Mouse (Mus musculus): Measurements from ENCODE around the gene Wwox. TPM values are rescaled to one million over a fixed set of nuclear protein-coding genes. Genes with fewer than 3 reads are reported as not detected.
A peak's percentile ranks its signal among the peaks of the same experiment; 100 is the strongest.

The Wwox gene
- polyA plus RNA-seq, 1 experiment from 2014 or later: 16.0 TPM

DNA sequence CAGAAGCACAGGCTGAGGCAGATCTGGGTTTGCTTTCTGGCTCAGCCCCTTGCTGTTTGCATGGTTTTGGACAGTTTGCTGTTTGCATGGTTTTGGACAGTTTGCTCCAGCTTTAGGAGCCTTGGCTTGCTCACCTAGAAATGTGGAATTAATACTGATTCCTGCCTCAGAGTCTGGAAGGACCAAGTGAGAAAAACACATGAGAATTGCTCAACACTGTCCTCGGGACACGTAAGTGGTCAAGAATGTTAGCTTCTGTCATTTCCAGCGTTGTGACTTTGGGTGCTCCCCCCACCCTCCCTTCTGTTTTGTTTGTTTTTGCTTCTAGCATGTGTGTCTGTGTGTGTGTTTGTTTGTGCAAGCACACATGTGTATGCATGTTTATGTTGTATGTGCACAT, 172.6 kb downstream of the Wwox start:
- 72% methylated on average over 3 of the region's 3 CpGs for WGBS
- no peak for ATAC-seq (replicated peaks; ENCODE audit: low FRiP score)
- peaks cover 23% of the 10 kb centered on the region for H3K4me1 ChIP-seq
- no peak overlapping the region for H3K4me2 ChIP-seq
- no peaks in the 10 kb centered on the region for H3K9me3 ChIP-seq (replicated peaks)
- H3K9ac ChIP-seq: no peak overlapping the region
- no peaks in the 10 kb centered on the region for H3K36me3 ChIP-seq
- no peak overlapping the region for H3K4me3 ChIP-seq (replicated peaks)
- H3K27me3 ChIP-seq: no peaks in the 10 kb centered on the region
- H3K27ac ChIP-seq: 0 out of 2 replicates have a peak overlapping the region, but pooled peaks have one; percentile 10

DNA sequence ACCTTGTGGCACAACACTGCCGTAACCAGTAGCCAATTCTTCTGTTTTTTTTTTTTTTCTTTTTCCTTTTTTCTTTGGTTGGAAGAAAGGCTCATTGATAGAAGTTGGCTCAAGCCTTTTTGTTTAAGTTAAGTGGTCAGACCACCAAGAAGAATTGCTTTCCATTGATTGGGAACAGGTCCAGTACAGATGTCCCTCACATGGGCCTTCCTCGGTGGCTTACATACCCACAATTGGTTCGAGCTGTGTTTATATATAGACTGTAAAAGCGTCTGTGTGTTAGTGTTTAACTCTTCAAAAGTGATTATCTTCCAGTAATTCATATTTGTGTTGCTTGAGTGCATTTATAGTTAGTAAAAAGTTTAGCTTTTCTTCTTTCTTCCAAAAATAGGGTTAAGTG, 176.0 kb downstream of the Wwox start:
- WGBS: 81% methylated on average over 4 of the region's 4 CpGs
- H3K27me3 ChIP-seq: no peaks in the 10 kb centered on the region
- no peak overlapping the region for H3K27ac ChIP-seq
- no peaks in the 10 kb centered on the region for H3K36me3 ChIP-seq
- H3K9ac ChIP-seq: no peak overlapping the region
- no peak overlapping the region for H3K4me3 ChIP-seq (replicated peaks)
- H3K9me3 ChIP-seq (replicated peaks): no peaks in the 10 kb centered on the region
- H3K4me2 ChIP-seq: no peak overlapping the region
- no peak for ATAC-seq (replicated peaks; ENCODE audit: low FRiP score)
- peaks cover 34% of the 10 kb centered on the region for H3K4me1 ChIP-seq

DNA sequence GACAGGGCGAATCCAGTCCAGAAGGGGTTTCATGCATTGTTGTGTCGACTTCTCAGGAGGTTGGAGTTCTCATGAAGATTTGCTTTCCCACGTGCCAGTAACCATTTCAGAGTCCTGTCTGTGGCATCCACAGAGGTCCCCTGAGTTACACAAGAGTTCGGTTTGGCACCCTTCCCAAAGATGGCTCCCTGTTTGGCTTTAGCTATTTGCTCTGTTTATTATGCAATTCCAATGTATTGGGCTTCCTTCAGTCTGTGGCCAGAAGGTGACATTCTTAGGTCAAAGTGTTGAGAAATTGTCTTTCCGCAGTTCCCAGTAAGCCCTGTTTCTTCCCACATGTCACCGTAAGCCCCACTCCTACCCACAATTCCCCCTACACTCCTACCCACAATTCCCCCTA, 176.5 kb downstream of the Wwox start:
- no peak overlapping the region for H3K27ac ChIP-seq
- H3K4me1 ChIP-seq: peaks cover 31% of the 10 kb centered on the region
- 88% methylated on average over 6 of the region's 6 CpGs for WGBS
- no peaks in the 10 kb centered on the region for H3K9me3 ChIP-seq (replicated peaks)
- H3K27me3 ChIP-seq: no peaks in the 10 kb centered on the region
- H3K36me3 ChIP-seq: no peaks in the 10 kb centered on the region
- no peak overlapping the region for H3K4me3 ChIP-seq (replicated peaks)
- H3K4me2 ChIP-seq: no peak overlapping the region
- ATAC-seq (replicated peaks; ENCODE audit: low FRiP score): no peak
- H3K9ac ChIP-seq: no peak overlapping the region

DNA sequence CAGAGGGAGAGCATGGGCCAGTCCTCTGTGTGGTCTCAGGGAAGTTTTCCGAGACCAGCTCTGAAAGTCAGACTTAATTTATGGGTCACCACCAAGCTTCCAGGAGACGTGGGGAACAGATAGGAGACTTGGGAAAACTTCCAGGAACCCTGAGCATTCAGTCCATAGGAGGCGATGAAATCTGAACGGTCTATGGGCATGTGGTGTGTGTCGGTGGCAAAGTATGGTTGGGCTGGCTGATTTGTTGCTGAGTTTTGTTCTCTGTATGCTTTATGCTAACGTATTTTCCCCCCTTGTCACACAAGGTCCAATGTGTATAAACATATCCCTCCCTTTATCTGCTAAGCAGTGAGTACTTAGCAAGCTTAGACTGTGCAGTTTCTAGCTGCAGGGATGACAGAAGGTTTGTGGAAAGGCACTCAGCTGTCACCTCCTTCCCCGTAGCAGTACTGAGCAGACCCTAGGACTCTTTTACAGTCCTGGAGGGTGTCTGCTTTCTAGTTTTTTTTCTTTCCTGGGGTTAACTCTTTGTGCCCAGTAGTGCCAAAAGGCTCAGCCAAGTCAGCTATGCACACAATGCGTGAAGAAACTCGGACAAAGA, 179.6 kb downstream of the Wwox start:
- H3K4me2 ChIP-seq: no peak overlapping the region

GRCm38 (mm10) chr8:114625402-114625801, 185.9 kb downstream of the Wwox start:
- no peak overlapping the region for H3K4me2 ChIP-seq
- H3K9me3 ChIP-seq (replicated peaks): no peaks in the 10 kb centered on the region
- no peak overlapping the region for H3K9ac ChIP-seq
- WGBS: 91% methylated on average over 6 of the region's 6 CpGs
- H3K27ac ChIP-seq: no peak overlapping the region
- H3K36me3 ChIP-seq: no peaks in the 10 kb centered on the region
- no peaks in the 10 kb centered on the region for H3K27me3 ChIP-seq
- no peak overlapping the region for H3K4me3 ChIP-seq (replicated peaks)
- H3K4me1 ChIP-seq: 0 out of 2 replicates have a peak, but pooled peaks cover 4% of the 10 kb centered on the region
- no peak for ATAC-seq (replicated peaks; ENCODE audit: low FRiP score)

More for the DNA sequence above, 179.6 kb downstream of the Wwox start:
- Histone ChIP-seq H3K4me3 (replicated peaks) (no peak overlapping the region), H3K36me3 (no peaks in the 10 kb centered on the region), H3K9me3 (replicated peaks) (no peaks in the 10 kb centered on the region), H3K27me3 (no peaks in the 10 kb centered on the region), H3K4me1 (peaks cover 15% of the 10 kb centered on the region), H3K27ac (peak overlapping the region; percentile 15; the same call in 1 of the 2 replicates), H3K9ac (no peak overlapping the region)
- 0 out of 2 replicates have a peak, but pooled peaks have one; percentile 33 for ATAC-seq (replicated peaks; ENCODE audit: low FRiP score)
- 24% methylated on average over 9 of the region's 9 CpGs for WGBS

DNA sequence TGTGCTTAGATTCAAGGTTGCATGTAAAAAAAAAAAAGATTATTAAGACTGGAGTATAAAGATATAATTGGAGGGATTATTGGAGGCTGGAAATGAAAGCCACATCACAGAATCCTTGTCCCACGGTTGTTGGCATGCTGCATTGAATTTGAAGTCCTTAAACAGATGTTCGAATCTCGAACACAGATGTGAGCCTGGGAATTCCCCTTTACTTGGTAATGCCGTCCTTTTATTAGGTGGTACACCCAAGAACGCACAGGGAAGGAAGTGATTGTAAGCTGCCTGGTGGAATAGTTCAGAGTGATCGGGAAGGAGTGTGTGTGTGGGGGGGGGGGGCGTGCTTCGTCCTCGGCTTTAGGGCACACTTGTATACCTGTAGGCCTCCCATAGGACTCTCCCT, 187.4 kb downstream of the Wwox start:
- Histone ChIP-seq H3K4me2 (no peak overlapping the region), H3K4me1 (0 out of 2 replicates have a peak, but pooled peaks cover 4% of the 10 kb centered on the region), H3K9me3 (replicated peaks) (no peaks in the 10 kb centered on the region), H3K27me3 (no peaks in the 10 kb centered on the region), H3K4me3 (replicated peaks) (no peak overlapping the region), H3K36me3 (no peaks in the 10 kb centered on the region), H3K27ac (no peak overlapping the region), H3K9ac (no peak overlapping the region)
- WGBS: 81% methylated on average over 9 of the region's 9 CpGs
- ATAC-seq (replicated peaks; ENCODE audit: low FRiP score): no peak

GRCm38 (mm10) chr8:114629719-114630118, 190.3 kb downstream of the Wwox start:
- Histone ChIP-seq H3K9ac (no peak overlapping the region), H3K4me2 (no peak overlapping the region), H3K4me1 (0 out of 2 replicates have a peak, but pooled peaks cover 4% of the 10 kb centered on the region), H3K9me3 (replicated peaks) (no peaks in the 10 kb centered on the region), H3K4me3 (replicated peaks) (no peak overlapping the region), H3K36me3 (no peaks in the 10 kb centered on the region), H3K27ac (no peak overlapping the region), H3K27me3 (no peaks in the 10 kb centered on the region)
- no peak for ATAC-seq (replicated peaks; ENCODE audit: low FRiP score)
- 50% methylated on average over 7 of the region's 7 CpGs for WGBS

GRCm38 (mm10) chr8:114631087-114631486, 191.6 kb downstream of the Wwox start:
- Histone ChIP-seq H3K4me3 (replicated peaks) (no peak overlapping the region), H3K9me3 (replicated peaks) (no peaks in the 10 kb centered on the region), H3K27ac (no peak overlapping the region), H3K36me3 (no peaks in the 10 kb centered on the region), H3K4me1 (0 out of 2 replicates have a peak, but pooled peaks cover 4% of the 10 kb centered on the region), H3K27me3 (no peaks in the 10 kb centered on the region), H3K4me2 (no peak overlapping the region), H3K9ac (no peak overlapping the region)
- ATAC-seq (replicated peaks; ENCODE audit: low FRiP score): no peak
- 34% methylated on average over 6 of the region's 6 CpGs for WGBS

DNA sequence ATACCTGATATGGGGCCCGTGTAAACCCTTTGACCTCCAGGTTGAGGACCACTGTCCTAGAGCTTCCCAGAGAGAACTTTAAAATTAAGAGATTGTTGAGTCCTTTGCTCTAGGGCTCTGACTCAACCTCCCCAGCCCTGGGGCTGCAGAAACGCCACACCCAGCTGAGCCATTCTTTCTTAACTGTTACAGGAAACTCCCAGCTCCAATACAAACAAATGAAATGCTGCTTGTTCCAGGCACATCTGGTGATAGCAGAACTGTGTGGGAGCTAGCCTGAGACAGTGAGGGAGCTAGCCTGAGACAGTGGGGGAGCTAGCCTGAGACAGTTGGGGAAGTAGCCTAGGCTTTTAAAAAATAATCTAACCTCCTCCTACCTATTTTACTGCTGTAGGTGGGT, 194.7 kb downstream of the Wwox start:
- no peak overlapping the region for H3K27ac ChIP-seq
- no peaks in the 10 kb centered on the region for H3K27me3 ChIP-seq
- 0 out of 2 replicates have a peak, but pooled peaks cover 4% of the 10 kb centered on the region for H3K4me1 ChIP-seq
- H3K4me3 ChIP-seq (replicated peaks): no peak overlapping the region
- no peak overlapping the region for H3K9ac ChIP-seq
- no peak overlapping the region for H3K4me2 ChIP-seq
- H3K36me3 ChIP-seq: no peaks in the 10 kb centered on the region
- no peaks in the 10 kb centered on the region for H3K9me3 ChIP-seq (replicated peaks)
- 75% methylated on average over 2 of the region's 2 CpGs for WGBS
- no peak for ATAC-seq (replicated peaks; ENCODE audit: low FRiP score)

GRCm38 (mm10) chr8:114634669-114635410, 195.4 kb downstream of the Wwox start:
- Histone ChIP-seq H3K4me3 (replicated peaks) (no peak overlapping the region), H3K9me3 (replicated peaks) (no peaks in the 10 kb centered on the region), H3K4me2 (no peak overlapping the region), H3K36me3 (no peaks in the 10 kb centered on the region), H3K27ac (no peak overlapping the region), H3K27me3 (no peaks in the 10 kb centered on the region), H3K9ac (no peak overlapping the region), H3K4me1 (0 out of 2 replicates have a peak, but pooled peaks cover 4% of the 10 kb centered on the region)
- 60% methylated on average over 9 of the region's 9 CpGs for WGBS
- ATAC-seq (replicated peaks; ENCODE audit: low FRiP score): 0 out of 2 replicates have a peak, but pooled peaks have one; percentile 12

GRCm38 (mm10) chr8:114636376-114636775, 196.9 kb downstream of the Wwox start:
- Histone ChIP-seq H3K4me3 (replicated peaks) (no peak overlapping the region), H3K4me1 (no peaks in the 10 kb centered on the region), H3K27ac (no peak overlapping the region), H3K27me3 (no peaks in the 10 kb centered on the region), H3K4me2 (no peak overlapping the region), H3K36me3 (no peaks in the 10 kb centered on the region), H3K9ac (no peak overlapping the region), H3K9me3 (replicated peaks) (no peaks in the 10 kb centered on the region)
- no peak for ATAC-seq (replicated peaks; ENCODE audit: low FRiP score)
- 41% methylated on average over 5 of the region's 5 CpGs for WGBS

- ATAC-seq (replicated peaks; ENCODE audit: low FRiP score): no peak
- Histone ChIP-seq H3K36me3 (no peaks in the 10 kb centered on the region), H3K4me1 (no peaks in the 10 kb centered on the region), H3K4me2 (no peak overlapping the region), H3K4me3 (replicated peaks) (no peak overlapping the region), H3K27ac (no peak overlapping the region), H3K9me3 (replicated peaks) (no peaks in the 10 kb centered on the region), H3K9ac (no peak overlapping the region), H3K27me3 (no peaks in the 10 kb centered on the region)
- 67% methylated on average over 9 of the region's 9 CpGs for WGBS
These were observed 202.4 kb downstream of the Wwox start for GRCm38 (mm10) chr8:114641809-114642208.
